Mouse (Mus musculus) CD4-positive, CD25-positive, alpha-beta regulatory T cell, adult 4 months (primary cell): Measurements from ENCODE around the gene Trappc6b. TPM values are rescaled to one million over a fixed set of nuclear protein-coding genes. Genes with fewer than 3 reads are reported as not detected.

Source experiments
- ATAC-seq: one replicate; pipeline ENCODE4 v1.8.0; 2017
- polyA plus RNA-seq, 2 experiments: library from polyadenylated mRNA; unstranded; fragments of 100-300 nt; shearing (Covaris generic); gene quantifications; one replicate each; pipeline ENCODE4 v1.2.1; 2017

Trappc6b gene
- polyA plus RNA-seq, 2 experiments from 2014 or later: 96.8 to 122 TPM

GRCm38 (mm10) chr12:59055196-59055850 lies 5.9 kb downstream of the Trappc6b start:
- peak; percentile 94 for ATAC-seq

GRCm38 (mm10) chr12:59053976-59054375 lies 7.3 kb downstream of the Trappc6b start:
- ATAC-seq: no peak

- no peak for ATAC-seq
Observed at GRCm38 (mm10) chr12:59053166-59053565, 8.1 kb downstream of the Trappc6b start.

GRCm38 (mm10) chr12:59052470-59052869 lies 8.8 kb downstream of the Trappc6b start:
- ATAC-seq: no peak

- ATAC-seq: no peak
Observed at GRCm38 (mm10) chr12:59040851-59041250, 20.4 kb downstream of the Trappc6b start.

GRCm38 (mm10) chr12:59039971-59040844 lies 21.1 kb downstream of the Trappc6b start:
- ATAC-seq: peak; percentile 41

GRCm38 (mm10) chr12:59039162-59039970 lies 21.9 kb downstream of the Trappc6b start:
- peak; percentile 23 for ATAC-seq

- peak; percentile 80 for ATAC-seq
Observed at GRCm38 (mm10) chr12:59032101-59032500, 29.2 kb downstream of the Trappc6b start.

- ATAC-seq: peak; percentile 99
Observed at GRCm38 (mm10) chr12:59021306-59021705, 40.0 kb downstream of the Trappc6b start.

- no peak for ATAC-seq
Observed at GRCm38 (mm10) chr12:59019891-59020290, 41.4 kb downstream of the Trappc6b start.

GRCm38 (mm10) chr12:59017970-59018369 lies 43.3 kb downstream of the Trappc6b start:
- no peak for ATAC-seq

- peak; percentile 63 for ATAC-seq
Observed at GRCm38 (mm10) chr12:59013234-59013633, 48.0 kb downstream of the Trappc6b start, which contains the start of gene Gemin2. Gene Gemin2 (plus strand): TSS chr12:59013393.

GRCm38 (mm10) chr12:59012710-59013091 lies 48.6 kb downstream of the Trappc6b start:
- ATAC-seq: no peak

- peak; percentile 79 for ATAC-seq
Observed at GRCm38 (mm10) chr12:59011844-59012709, 49.2 kb downstream of the Trappc6b start, which contains the start of gene Sec23a. Gene Sec23a (minus strand): TSS chr12:59012017.

GRCm38 (mm10) chr12:59011275-59011843 lies 49.9 kb downstream of the Trappc6b start:
- ATAC-seq: no peak

GRCm38 (mm10) chr12:59010482-59010881 lies 50.8 kb downstream of the Trappc6b start:
- peak; percentile 10 for ATAC-seq

Other genes starting within 250 kb of the Trappc6b start
- 10 to 100 TPM; 28.5 to 38.4 TPM for gene Sec23a, start 49.5 kb downstream of the Trappc6b start, polyA plus RNA-seq
- 10 to 100 TPM; 34.5 to 48.8 TPM for gene Gemin2, start 48.1 kb downstream of the Trappc6b start, polyA plus RNA-seq
- 100 to 1,000 TPM in 1 of 2 experiments, 10 to 100 TPM in 1; 98.9 to 160 TPM for gene Pnn, start 5.4 kb upstream of the Trappc6b start, polyA plus RNA-seq
- 10 to 100 TPM; 28.9 to 38.7 TPM for gene Mia2, start 34.3 kb upstream of the Trappc6b start, polyA plus RNA-seq
- 10 to 100 TPM; 13.9 to 19.5 TPM for gene Fbxo33, start 158.3 kb upstream of the Trappc6b start, polyA plus RNA-seq